Mouse (Mus musculus) C3H10T1/2 (cell line): ENCODE data around the gene Nol3. TPM values are rescaled to one million over a fixed set of nuclear protein-coding genes. Genes with fewer than 3 reads are reported as not detected.

Experiments used
- polyA plus RNA-seq, 2 experiments: library from polyadenylated mRNA; unstranded; fragments of >200 nt; fragmentation: generic; extraction: Trizol; gene quantifications; one replicate each; pipeline ENCODE4 v1.2.1; 2012; ENCODE audit warnings: missing spikeins in 2 of 2

The Nol3 gene
- polyA plus RNA-seq = under 1 TPM; 0.12 to 0.26 TPM

DNA sequence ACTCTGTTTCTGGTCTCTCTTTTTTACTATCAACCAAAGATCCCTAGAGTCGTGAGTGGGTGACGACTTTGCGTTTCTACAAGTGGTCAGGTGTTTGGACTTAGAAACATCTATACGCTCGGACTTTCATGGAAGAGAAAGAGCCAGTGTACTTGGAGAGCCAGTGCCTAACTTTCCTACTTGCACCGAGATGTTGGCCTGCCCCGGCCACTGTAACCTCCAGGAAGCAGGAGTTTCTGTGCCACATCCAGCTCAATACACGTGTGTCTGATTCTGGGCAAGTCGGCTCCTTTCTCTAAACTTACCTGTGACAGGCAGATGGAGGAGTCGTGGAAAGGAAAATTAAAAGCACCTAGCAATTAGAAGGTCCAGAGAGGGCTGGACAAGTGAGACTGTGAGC is at the start of gene Nol3:
TSS of gene Nol3 (plus strand) at position 301 of the 400 bp plus-strand sequence.

DNA sequence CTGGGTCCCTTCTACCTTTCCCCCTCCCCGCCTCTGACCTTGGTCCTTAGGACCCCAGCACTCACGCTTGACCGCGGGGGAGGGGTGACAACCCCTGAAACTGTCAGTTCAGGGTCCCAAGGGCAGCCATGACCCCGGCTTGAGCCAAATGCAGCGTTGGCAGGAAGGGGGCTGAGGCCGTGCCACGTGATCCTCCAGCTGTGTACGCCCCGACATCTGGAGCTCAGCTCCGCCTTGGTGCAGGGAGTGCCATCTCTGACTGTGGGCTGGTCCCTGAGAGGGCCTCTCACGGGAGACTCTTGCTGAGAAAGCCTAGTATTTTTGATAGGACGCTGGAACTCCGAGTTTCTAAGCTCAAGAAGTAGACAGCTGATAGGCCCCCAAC is 21.0 kb upstream of the Nol3 start, which contains the start of gene B3gnt9:
TSS of gene B3gnt9 (minus strand) at position 188 of the 385 bp plus-strand sequence.

DNA sequence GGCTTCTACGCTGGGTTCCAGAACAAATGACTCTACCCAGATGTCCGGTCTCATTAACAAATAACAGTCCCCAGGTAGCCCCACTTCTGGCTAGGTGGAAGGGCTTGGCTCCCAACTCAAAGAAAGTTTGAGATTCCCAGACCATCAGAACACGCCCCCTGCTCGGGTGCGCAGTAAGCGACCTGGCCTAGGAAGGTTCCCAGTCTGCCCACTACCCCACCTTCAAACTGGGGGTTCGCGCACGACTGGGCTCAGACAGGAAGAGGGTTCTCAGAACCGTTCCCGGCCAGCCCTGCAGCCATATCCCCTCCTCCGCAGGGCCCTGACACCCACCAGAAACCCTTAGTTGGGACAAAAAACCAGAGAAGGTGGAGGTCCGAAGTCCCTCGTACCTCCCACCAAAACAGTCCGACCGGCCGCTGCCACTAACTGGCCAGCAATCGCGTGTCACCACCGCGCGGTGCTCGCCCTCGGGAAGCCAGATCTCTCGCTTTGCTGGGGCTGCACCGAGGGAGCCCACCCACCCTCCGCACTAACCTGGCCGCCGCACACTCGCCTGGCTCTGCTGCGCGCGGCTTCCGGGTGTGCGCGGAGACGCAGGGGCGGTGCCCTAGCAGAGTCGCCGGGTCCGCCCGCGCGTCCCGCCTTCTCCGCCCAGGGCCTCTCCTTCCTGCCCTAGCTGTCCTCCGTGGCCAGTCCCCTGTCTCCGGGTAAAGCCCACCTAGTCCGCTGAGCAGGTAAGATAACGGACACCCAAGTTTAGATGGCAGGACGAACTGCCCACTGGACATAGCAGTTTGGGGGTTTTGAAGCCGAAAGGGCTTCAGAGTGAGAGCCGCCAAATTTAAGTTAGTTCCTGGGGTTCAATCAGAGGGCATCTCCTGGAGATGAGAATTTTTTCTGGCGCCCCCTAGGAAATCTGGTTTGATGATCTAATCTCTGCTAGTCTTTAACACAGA is 11.6 kb upstream of the Nol3 start, which contains the start of the genes Tradd and Fbxl8:
TSS of gene Tradd (minus strand) at position 586 of the 959 bp plus-strand sequence.
TSS of gene Fbxl8 (plus strand) at position 625 of the 959 bp plus-strand sequence.

DNA sequence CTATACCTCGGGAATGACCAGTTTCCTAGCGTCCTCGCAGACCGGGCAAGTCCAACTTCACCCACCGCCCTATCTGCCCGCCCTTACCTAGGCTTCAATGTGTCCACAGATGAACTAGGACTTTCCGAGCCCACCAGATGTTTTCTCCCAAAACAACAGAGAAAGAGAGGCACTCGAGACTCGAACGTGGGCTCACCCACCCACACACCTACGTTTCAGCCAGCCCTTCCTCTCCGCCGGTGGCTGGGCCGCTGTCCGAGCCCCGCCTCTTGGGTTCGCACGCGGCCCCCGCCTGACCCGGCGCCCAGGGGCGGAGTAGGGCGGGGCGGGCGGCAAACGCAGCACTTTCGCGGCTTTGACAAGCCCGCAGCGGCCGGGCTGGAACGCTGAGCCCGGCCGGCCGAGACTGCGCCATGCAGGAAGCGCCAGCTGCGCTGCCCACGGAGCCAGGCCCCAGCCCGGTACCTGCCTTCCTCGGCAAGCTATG is 6.4 kb upstream of the Nol3 start, which contains the start of gene Hsf4:
TSS of gene Hsf4 (plus strand) at position 341 of the 487 bp plus-strand sequence.

DNA sequence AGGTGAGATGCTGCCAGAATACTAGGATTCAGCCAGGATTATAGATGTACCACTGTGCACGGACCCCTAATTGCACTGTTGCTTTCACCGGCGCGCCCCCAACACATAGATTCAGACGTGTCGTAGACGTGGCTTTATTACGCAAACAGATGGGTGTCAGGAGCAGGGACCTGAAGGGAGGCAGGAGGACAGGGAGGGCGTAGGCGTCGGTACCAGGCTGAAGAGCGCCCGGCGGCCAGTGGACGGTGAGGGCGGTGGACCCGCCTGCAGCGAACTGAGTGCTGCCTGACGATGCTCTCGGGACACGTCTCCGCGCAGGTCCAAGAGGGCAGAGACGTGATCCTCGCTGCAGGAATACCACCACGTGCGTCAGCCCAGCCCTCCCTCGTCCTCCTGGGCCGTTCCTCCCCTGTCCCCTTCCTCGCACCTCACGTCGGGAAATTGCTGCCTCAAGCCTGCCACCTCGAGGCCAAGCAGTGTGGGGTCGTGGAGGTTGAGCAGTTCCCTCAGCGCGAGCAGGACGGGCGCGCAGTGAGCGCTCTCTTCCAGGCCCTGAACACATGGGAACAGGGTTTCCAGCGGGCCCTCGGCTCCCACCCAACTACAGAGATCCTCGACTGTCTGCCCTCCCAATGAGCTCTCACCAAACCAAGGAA is 14.0 kb downstream of the Nol3 start, which contains the start of gene 4931428F04Rik:
TSS of gene 4931428F04Rik (minus strand) at position 60 of the 656 bp plus-strand sequence.

DNA sequence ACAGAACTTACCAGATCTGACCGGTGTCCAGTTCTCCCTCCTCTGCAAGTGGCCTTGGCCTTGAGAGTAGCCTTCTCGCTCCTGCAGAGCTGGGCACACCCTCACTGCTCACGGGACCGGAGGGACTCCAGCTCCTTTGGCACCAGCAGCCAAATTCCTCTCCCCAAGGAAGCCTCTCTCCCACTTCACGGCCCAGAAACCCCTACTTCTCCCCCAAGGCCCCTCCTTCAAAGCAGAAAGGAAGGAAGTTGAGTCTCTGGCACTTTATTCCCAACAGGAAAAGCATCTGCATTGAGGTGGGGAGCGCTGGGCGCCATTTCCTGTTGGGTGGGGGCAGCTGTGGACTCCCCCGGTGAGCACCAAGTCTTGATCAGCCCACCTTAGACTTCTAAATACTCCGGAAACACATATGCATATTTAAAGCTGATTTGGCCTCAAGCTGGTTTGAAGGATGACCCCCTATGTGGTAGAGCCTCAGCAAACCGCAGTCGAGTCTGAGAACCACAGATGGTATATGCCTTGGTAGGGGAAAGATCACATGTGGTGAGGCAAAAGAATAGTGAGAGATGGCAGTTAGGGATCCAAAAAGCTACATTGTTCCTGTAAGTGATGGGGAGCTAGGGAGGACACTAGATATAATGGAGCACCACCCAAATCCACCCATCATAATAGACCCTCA is 20.1 kb downstream of the Nol3 start, which contains the start of gene Exoc3l:
TSS of gene Exoc3l (minus strand) at position 207 of the 679 bp plus-strand sequence.

DNA sequence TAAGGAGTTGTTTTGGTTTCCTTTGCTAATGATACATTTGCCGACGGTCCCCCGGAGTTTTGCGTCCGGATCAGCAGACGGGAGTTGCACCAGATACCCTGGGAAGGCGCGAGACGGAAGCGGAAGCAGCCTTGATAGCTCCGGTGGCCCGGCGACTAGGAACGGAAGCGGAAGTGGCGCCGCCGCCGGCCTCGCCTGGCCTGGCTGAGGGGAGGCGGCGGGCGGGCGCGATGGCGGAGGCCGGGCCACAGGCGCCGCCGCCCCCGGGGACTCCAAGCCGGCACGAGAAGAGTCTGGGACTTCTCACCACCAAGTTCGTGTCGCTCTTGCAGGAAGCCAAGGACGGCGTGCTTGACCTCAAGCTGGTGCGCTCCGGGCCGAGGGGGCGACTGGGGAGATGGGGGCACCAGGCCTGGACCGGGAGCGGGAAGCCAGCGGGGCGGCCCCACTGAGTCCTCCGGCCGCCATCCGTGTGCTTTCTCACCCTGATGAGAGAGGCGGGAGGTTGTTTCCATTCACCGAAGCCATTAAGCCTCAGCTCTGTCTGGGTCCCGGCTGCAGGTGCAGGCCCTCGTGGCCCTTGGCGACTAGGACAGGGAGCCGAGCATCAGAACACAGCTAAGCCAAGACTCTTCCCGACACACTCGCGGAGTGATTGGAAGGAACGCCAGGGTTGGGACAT is 21.7 kb downstream of the Nol3 start, which contains the start of gene E2f4:
TSS of gene E2f4 (plus strand) at position 153 of the 682 bp plus-strand sequence.

DNA sequence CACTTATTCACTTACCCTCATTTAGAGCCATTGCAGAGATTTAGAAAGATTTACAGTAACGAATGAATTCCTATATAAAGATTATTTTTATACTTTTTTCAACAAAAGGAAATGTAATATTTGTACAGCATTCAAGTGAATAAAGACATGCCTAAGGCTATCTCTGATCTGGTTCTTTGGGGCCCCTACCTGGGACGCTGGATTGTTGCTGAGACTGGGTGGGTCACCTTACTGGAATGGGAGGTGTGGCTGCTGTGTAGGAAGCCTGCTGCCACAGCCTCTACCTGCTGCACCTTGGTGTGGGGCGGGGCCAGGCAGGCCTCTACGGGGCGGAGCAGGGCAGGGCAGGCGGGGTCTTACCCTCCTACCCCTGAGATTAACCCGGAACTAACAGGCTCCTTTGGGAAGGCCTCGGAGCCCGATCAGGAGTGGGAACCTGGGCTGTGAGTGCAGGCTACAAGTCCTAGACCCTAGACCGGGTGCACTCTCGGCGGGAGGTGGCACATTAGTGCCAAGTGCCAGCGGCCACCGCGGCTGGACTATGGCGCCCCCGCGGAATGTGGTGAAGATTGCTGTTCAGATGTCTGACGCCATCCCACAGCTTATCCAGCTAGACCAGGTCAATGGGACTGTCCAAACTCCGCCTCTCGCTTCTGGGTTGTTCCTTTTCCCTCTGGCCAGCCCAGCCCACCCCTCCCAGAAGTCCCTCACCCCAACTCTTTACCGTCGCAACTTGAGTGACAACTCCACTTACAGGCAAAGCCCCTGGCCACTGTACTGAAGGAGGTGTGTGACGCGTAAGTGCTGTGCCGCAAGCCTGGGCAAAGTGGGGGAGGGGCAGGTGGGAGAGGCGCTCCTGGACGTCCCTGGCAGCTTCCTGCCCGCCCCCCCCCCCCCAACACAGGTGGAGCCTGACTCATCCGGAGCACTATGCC is 29.5 kb downstream of the Nol3 start, which contains the start of gene Elmo3:
TSS of gene Elmo3 (plus strand) at position 391 of the 935 bp plus-strand sequence.

DNA sequence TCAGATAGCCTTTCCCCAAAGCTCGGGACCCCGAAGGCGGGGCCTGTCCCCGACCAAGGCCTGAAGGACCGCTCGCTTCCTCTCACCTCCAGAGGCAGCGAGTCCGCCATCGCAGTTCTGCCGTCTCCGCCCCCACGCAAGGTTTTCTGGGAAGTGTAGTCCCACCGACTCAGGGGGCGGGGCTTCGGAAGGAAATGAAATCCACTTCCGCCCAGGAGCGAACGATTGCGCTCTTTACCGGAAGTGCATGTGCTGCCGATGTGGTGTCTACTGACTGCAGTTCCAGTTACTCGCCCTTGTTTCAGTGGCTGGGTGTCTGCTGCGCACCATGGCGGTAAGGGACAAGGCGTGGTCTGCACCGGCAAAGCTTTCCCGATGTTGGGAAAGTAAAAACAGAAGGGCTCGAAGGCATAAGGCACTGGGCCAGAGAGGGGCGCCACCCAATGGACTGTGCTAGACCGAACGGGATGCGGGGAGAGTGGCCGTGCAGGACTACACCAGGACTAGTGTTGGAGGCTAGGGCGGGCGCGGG is 50.3 kb downstream of the Nol3 start, which contains the start of the genes Lrrc29 and Tmem208:
TSS of gene Lrrc29 (minus strand) at position 138 of the 532 bp plus-strand sequence.
TSS of gene Tmem208 (plus strand) at position 214 of the 532 bp plus-strand sequence.

Other genes with a start within 250 kb of the Nol3 start
- gene Ces3a, start 227.5 kb upstream of the Nol3 start, polyA plus RNA-seq = not detected
- gene Ces3b, start 192.4 kb upstream of the Nol3 start, polyA plus RNA-seq = not detected
- gene Ces4a, start 144.3 kb upstream of the Nol3 start, polyA plus RNA-seq = under 1 TPM in 1 of 2 experiments, not detected in 1; 0.09 TPM
- gene Cbfb, start 105.5 kb upstream of the Nol3 start, polyA plus RNA-seq = 10 to 100 TPM in 1 of 2 experiments, 1 to 10 TPM in 1; 3.5 to 16.1 TPM
- 10 to 100 TPM in 1 of 2 experiments, 1 to 10 TPM in 1; 2.5 to 11.6 TPM for gene D230025D16Rik, start 51.0 kb upstream of the Nol3 start, polyA plus RNA-seq
- 10 to 100 TPM in 1 of 2 experiments, 1 to 10 TPM in 1; 2.2 to 24.1 TPM for gene B3gnt9, start 21.0 kb upstream of the Nol3 start, polyA plus RNA-seq
- gene Tradd, start 11.5 kb upstream of the Nol3 start, polyA plus RNA-seq = 10 to 100 TPM; 26.7 to 37.4 TPM
- 10 to 100 TPM in 1 of 2 experiments, 1 to 10 TPM in 1; 8.3 to 13.5 TPM for gene Fbxl8, start 11.5 kb upstream of the Nol3 start, polyA plus RNA-seq
- under 1 TPM; 0.02 to 0.42 TPM for gene Hsf4, start 6.3 kb upstream of the Nol3 start, polyA plus RNA-seq
- gene 4931428F04Rik, start 13.7 kb downstream of the Nol3 start, polyA plus RNA-seq = 10 to 100 TPM in 1 of 2 experiments, 1 to 10 TPM in 1; 4.3 to 13.5 TPM
- gene Exoc3l, start 20.0 kb downstream of the Nol3 start, polyA plus RNA-seq = 1 to 10 TPM in 1 of 2 experiments, under 1 TPM in 1; 0.60 to 3.1 TPM
- gene E2f4, start 21.5 kb downstream of the Nol3 start, polyA plus RNA-seq = 10 to 100 TPM; 32.9 to 35.0 TPM
- gene Elmo3, start 29.5 kb downstream of the Nol3 start, polyA plus RNA-seq = under 1 TPM; 0.18 to 0.99 TPM
- 1 to 10 TPM; 1.2 to 1.6 TPM for gene Lrrc29, start 50.1 kb downstream of the Nol3 start, polyA plus RNA-seq
- 100 to 1,000 TPM in 1 of 2 experiments, 10 to 100 TPM in 1; 87.7 to 101 TPM for gene Tmem208, start 50.2 kb downstream of the Nol3 start, polyA plus RNA-seq
- 10 to 100 TPM; 11.2 to 35.4 TPM for gene Fhod1, start 71.8 kb downstream of the Nol3 start, polyA plus RNA-seq
- gene Slc9a5, start 72.7 kb downstream of the Nol3 start, polyA plus RNA-seq = 1 to 10 TPM; 1.4 to 8.8 TPM
- gene Plekhg4, start 97.1 kb downstream of the Nol3 start, polyA plus RNA-seq = 10 to 100 TPM in 1 of 2 experiments, 1 to 10 TPM in 1; 1.0 to 13.3 TPM
- 1 to 10 TPM in 1 of 2 experiments, under 1 TPM in 1; 0.02 to 3.4 TPM for gene Kctd19, start 137.4 kb downstream of the Nol3 start, polyA plus RNA-seq
- gene Lrrc36, start 137.4 kb downstream of the Nol3 start, polyA plus RNA-seq = under 1 TPM in 1 of 2 experiments, not detected in 1; 0.15 TPM
- 10 to 100 TPM in 1 of 2 experiments, under 1 TPM in 1; 0.66 to 23.9 TPM for gene Tppp3, start 195.4 kb downstream of the Nol3 start, polyA plus RNA-seq
- gene Zdhhc1, start 220.8 kb downstream of the Nol3 start, polyA plus RNA-seq = 10 to 100 TPM in 1 of 2 experiments, 1 to 10 TPM in 1; 8.9 to 50.5 TPM
- gene Hsd11b2, start 242.6 kb downstream of the Nol3 start, polyA plus RNA-seq = under 1 TPM; 0.04 to 0.28 TPM